Mouse (Mus musculus): Measurements from ENCODE around the gene Olfr763.
A peak's percentile ranks its signal among the peaks of the same experiment; 100 is the strongest.
"Not testable (repeated sequence)": the region's sequence is repeated elsewhere in the genome, so short reads cannot be mapped to it uniquely, and the experiment has no call there.

Olfr763 gene

DNA sequence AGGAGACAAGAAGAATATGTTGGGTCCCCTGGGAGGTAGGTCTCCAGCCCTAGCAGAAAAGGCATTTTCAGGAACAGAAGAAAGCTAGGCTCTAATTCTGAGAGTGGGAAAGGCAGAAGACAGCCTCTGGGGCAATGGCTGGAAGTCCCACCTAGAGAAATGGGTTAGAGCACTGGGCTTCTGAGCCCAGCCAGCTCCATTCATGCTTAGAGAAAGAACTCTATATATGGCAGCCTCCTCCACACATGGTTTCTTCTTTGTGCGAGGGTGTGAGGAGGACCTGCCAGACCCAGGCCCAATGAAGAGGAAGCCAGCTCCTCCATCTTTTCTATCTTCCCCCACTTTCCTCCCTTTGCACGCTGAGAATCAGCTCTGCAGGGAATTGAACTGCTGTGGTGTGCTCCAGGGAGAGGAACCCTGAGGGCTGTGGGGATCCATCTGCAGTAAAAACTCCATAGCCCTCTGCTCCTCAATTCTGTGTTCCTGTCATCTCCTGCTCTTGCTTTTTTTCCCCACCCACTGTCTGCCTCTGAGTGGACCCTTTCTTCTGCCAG lies at the start of gene Olfr763:
TSS of gene Olfr763 (plus strand) at position 504 of the 554 bp plus-strand sequence.
- ATAC-seq (ENCODE audit: low TSS enrichment) = peak; percentile 57

- no peak for ATAC-seq (ENCODE audit: low TSS enrichment)
Observed at GRCm38 (mm10) chr10:128964961-128965360, 45.6 kb upstream of the Olfr763 start.

GRCm38 (mm10) chr10:128965871-128966270 lies 44.7 kb upstream of the Olfr763 start:
- no peak for ATAC-seq (ENCODE audit: low TSS enrichment)

DNA sequence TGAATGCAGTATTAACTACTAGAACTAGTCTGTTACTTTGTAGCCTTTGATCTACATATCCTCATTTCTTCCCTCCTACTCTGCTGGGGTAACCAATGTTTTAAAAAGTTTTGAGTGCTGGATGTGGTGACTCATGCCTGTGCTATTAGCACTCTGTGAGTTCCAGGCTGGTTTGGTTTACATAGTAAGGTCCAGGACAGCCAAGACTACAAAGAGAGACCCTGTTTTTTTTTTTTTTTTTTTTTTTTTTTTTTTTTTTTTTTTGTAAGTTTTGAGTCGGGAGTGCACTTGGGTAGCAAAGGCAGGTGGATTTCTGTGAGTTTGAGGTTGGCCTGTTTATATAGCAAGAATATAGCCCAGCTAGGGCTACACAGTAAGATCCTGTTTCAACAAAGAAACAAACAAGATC lies 42.2 kb upstream of the Olfr763 start:
- no peak for ATAC-seq (ENCODE audit: low TSS enrichment)

DNA sequence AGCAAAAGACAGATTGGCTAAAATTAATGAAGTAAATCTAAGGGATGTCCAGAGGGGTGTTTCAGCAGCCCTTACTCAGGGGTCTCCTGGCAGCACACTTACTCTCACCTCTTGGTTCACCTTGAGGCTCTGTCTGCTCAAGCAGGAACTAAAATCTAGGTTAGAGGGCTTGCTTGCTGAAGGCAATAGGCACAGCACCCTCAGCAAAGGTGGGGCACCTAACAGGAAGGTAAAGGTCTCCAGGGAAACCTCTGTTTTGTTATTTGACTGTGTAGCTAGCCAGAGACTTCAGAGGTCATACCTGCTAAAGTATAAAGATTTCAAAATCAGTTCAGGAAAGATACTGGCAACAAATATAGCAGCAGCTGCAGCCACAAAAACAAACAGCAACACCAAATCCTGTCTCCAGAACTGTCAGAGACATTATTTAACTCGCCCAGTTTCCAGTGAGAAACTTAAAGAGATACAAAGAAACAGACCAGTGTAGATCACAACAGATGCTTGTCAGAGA lies 39.8 kb upstream of the Olfr763 start:
- ATAC-seq (ENCODE audit: low TSS enrichment) = no peak

- no peak for ATAC-seq (ENCODE audit: low TSS enrichment)
Observed at GRCm38 (mm10) chr10:128972841-128973240, 37.8 kb upstream of the Olfr763 start.

DNA sequence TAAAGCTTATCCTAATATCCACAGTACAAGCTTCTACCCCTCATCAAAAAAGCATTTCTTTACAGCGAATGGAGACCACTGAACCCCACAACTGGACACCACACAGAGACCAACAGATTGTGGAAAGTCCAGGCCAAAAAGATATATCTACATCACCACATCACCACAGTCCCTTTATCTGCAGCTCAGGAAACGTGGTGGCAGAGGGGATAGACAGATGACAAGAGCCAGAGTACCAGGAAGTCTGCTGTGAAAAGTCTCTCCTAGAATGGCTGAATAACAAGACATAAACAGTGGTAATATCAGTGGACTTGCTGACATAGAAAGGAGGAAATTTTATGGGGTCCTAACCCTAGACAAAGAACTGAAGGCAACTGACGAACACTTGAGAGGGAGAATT lies 34.2 kb upstream of the Olfr763 start:
- no peak for ATAC-seq (ENCODE audit: low TSS enrichment)

- ATAC-seq (ENCODE audit: low TSS enrichment) = peak; percentile 100
Observed at GRCm38 (mm10) chr10:128977522-128978114, 33.0 kb upstream of the Olfr763 start.

DNA sequence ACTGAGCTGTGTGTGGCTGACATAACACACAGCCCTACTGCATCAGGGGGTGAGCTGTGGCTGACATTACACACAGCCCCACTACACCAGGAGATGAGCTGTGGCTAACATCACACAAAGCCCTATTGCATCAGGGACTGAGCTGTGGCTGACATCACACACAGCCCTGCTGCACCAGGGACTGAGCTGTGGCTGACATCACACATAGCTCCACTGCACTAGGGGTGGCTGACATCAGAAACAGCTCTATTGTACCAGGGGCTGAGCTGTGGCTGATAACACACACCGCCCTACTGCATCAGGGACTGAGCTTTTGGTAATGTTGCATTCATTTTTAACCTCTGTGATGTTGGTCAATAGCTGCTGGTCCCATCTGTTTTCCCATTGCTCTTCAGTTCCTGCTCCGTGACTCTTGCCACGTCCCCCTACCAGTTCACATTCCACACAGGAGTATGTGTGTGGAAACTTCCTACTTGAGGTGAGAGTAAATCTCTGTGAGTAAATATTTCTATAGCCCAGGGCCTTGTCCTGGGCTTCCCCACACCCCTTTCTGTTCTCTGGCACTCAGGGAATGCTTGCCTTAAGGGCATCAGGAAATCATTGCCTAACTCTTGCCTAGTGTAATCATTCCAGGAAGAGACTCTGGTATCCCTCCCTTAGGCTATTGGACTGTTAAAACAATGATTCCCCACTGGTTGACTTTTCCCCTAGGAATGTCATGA lies 29.8 kb upstream of the Olfr763 start:
- ATAC-seq (ENCODE audit: low TSS enrichment) = no peak

- not testable (repeated sequence) for ATAC-seq (ENCODE audit: low TSS enrichment)
Observed at GRCm38 (mm10) chr10:128989131-128989530, 21.5 kb upstream of the Olfr763 start, which contains the start of gene Olfr9. Gene Olfr9 (plus strand): TSS chr10:128989431.

DNA sequence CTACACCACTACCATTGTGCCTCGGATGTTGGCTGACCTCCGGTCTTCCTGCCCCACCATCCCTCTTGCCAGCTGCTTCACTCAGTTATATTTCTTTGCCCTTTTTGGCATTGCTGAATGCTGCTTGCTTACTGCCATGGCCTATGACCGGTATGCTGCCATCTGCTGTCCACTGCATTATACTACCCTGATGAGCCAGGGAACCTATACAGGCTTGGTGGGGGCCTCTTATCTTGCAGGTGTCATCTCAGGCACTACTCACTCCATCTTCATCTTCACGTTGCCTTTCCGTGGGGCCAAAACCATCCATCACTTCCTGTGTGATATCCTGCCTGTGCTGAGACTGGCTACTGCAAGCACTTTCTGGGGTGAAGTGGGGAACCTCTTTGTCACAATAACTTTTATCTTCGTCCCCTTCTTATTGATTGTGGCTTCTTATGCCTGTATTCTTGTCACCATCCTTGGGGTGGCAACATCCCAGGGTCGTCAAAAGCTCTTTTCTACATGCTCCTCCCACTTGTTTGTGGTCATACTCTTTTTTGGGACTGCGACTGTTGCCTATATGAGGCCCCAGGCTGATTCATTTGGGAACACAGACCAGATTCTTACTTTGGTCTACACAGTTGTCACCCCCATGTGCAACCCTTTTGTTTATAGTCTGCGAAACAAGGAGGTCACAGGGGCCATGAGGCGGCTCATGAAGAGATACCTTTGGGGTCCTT lies 20.3 kb upstream of the Olfr763 start:
- ATAC-seq (ENCODE audit: low TSS enrichment) = 0 out of 2 replicates have a peak, but pooled peaks have one; percentile 59

DNA sequence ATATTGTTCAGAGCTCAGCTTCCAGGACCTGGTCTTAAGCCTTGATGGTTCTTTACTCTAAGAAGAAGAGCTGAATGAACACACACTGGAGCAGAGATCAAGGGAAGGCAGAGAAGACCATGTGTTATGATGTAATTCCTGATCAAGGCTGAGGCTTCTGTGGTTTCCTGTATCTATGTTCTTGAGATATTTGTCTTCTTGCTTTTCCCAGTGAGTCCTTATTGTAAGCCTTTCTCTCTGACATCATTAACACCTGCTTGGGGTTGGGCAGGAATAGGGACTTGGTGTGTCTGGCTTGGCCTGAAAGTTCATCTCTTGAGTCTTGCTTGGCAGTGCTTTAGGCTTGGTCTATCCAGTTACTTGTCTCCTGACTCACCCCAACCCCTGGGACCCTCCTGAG lies 19.6 kb upstream of the Olfr763 start:
- ATAC-seq (ENCODE audit: low TSS enrichment) = no peak

DNA sequence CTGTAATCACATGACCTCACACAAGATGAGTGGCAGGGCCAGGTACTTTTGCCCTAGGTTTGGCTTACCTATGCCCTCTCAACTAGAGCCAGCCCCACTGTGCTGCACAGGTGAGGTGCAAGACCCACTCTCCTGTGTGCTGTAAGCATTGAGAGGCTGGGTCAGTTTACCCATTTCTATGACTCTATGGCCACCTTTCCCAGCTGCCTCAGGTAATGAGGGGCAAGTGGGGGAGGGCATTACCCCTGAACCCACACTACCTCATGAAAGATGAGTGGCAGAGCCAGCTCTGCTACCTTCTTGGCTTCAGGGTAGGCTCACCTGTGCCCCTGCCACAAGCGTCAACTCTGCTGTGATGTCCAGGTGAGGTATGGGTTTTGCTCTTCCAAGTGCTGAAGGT lies 14.8 kb upstream of the Olfr763 start:
- ATAC-seq (ENCODE audit: low TSS enrichment) = no peak

DNA sequence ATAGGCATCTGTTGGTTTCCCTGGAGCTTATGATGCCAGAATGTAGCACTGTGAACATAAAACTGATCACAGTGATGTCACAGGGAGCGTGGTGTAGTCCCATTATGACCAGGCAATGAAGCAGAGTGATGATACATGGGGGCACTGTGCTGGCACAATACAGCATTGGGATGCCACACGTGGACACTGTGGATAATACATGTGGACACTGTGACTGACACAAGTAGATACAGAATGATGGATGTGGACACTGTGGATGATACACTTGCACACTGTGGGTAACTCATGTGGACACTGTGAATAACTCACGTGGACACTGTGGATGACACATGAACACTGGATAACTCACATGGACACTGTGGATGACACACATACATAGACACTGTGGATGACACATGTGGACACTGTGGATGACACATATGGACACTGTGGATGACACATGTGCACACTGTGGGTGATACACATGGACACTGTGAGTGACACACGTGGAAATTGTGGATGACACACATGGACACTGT lies 14.0 kb upstream of the Olfr763 start:
- ATAC-seq (ENCODE audit: low TSS enrichment) = no peak

- ATAC-seq (ENCODE audit: low TSS enrichment) = no peak
Observed at GRCm38 (mm10) chr10:129004032-129004920, 6.3 kb upstream of the Olfr763 start.

GRCm38 (mm10) chr10:129011511-129011910 lies 920 bp downstream of the Olfr763 start:
- 0 out of 2 replicates have a peak, but pooled peaks have one; percentile 34 for ATAC-seq (ENCODE audit: low TSS enrichment)

- ATAC-seq (ENCODE audit: low TSS enrichment) = no peak
Observed at GRCm38 (mm10) chr10:129014477-129014876, 3.9 kb downstream of the Olfr763 start.

GRCm38 (mm10) chr10:129023319-129023718 lies 12.7 kb downstream of the Olfr763 start:
- ATAC-seq (ENCODE audit: low TSS enrichment) = no peak

GRCm38 (mm10) chr10:129026018-129026662 lies 15.5 kb downstream of the Olfr763 start:
- ATAC-seq (ENCODE audit: low TSS enrichment) = no peak

GRCm38 (mm10) chr10:129028343-129028742 lies 17.8 kb downstream of the Olfr763 start:
- no peak for ATAC-seq (ENCODE audit: low TSS enrichment)
